Mouse (Mus musculus) spleen, adult 2 months (tissue): ENCODE measurements around the gene Celsr1.

Experiments used
- CTCF ChIP-seq: fragments of 200-500 bp; IDR thresholded peaks from 2 replicates; pipeline ENCODE4 v1.5.1; 2011; ENCODE audit warnings: mild to moderate bottlenecking, inconsistent platforms; ENCODE audit not compliant: insufficient read depth, insufficient read length, insufficient replicate concordance; ENCODE audit errors: extremely low read depth
- POLR2A ChIP-seq: fragments of 200-500 bp; IDR thresholded peaks from 2 replicates; pipeline ENCODE4 v1.6.1; 2011; ENCODE audit warnings: low read depth, low read length, inconsistent platforms

DNA sequence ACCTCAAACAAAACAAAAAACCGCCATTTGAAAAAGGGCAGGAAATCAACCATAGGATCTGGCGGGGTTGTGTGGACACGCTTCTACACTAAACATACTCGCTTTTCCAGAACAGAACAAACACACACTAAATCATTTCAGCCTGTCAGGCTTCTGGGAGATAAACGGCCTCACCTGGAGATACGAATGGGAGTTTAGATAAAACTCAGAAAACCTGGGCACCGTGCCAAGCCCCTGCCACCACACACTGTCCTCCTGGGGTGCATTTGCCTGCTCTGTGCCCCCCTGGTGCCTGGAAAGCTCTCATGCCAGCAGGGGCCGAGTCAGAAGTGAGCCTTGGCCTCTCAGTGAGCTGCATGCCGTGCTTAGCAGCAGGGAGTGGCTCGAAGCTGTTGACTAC is 123.6 kb downstream of the Celsr1 start:
- no peak for TF ChIP-seq POLR2A
- TF ChIP-seq CTCF: no peak
